Mouse (Mus musculus) heart, adult 2 months (tissue): ENCODE measurements at regions not wholly inside any gene's neighbourhood (a gene's known extent, or its start where the extent isn't known, plus 50 kb on each side); places are given as distances from the start of the nearest gene placed in this dataset.

Experiments used
- CTCF ChIP-seq: fragments of 200-600 bp; IDR thresholded peaks from 2 replicates; pipeline ENCODE4 v1.8.1; 2022; ENCODE audit warnings: antibody characterized with exemption, mild to moderate bottlenecking, moderate library complexity
- EP300 ChIP-seq: fragments of 200-500 bp; IDR thresholded peaks from 2 replicates; pipeline ENCODE4 v1.6.1; 2011; ENCODE audit warnings: low read depth, low read length, control low read depth; ENCODE audit not compliant: insufficient read depth
- POLR2A ChIP-seq: fragments of 200-500 bp; IDR thresholded peaks from 2 replicates; pipeline ENCODE4 v1.6.1; 2011; ENCODE audit warnings: mild to moderate bottlenecking, low read depth, low read length, control low read depth; ENCODE audit not compliant: insufficient read depth

- TF ChIP-seq CTCF (no peak), POLR2A (no peak), EP300 (no peak)
These were observed 233.4 kb downstream of the Adra2a start for GRCm38 (mm10) chr19:54277368-54277767.
